Mouse (Mus musculus) embryonic facial prominence, embryonic 13.5 days (tissue): ENCODE measurements around the gene Rps15. TPM values are rescaled to one million over a fixed set of nuclear protein-coding genes. Genes with fewer than 3 reads are reported as not detected.

Source experiments
- ATAC-seq: fragments of 200-750 bp; cut with Nextera tagmentation; 2 replicates; pipeline ENCODE4 v1.8.0; 2017; ENCODE audit warnings: low read depth; ENCODE audit not compliant: insufficient number of reproducible peaks, insufficient read depth, low FRiP score, low TSS enrichment
- H3K27ac ChIP-seq: fragments of 300-500 bp; sonication (generic); 2 replicates; pipeline ENCODE4 v1.5.1; 2015; ENCODE audit warnings: moderate library complexity, mild to moderate bottlenecking, inconsistent platforms
- H3K27me3 ChIP-seq: fragments of 300-500 bp; sonication (generic); 2 replicates; pipeline ENCODE4 v1.6.1; 2015; ENCODE audit warnings: mild to moderate bottlenecking, inconsistent platforms
- H3K36me3 ChIP-seq: fragments of 300-500 bp; sonication (generic); 2 replicates; pipeline ENCODE4 v1.6.1; 2015; ENCODE audit warnings: mild to moderate bottlenecking, inconsistent platforms
- H3K4me1 ChIP-seq: fragments of 300-500 bp; sonication (generic); 2 replicates; pipeline ENCODE4 v1.6.1; 2015; ENCODE audit warnings: inconsistent platforms
- H3K4me2 ChIP-seq: fragments of 300-500 bp; sonication (generic); 2 replicates; pipeline ENCODE4 v1.6.1; 2015; ENCODE audit warnings: moderate library complexity, mild to moderate bottlenecking, inconsistent platforms
- H3K4me3 ChIP-seq: fragments of 300-500 bp; sonication (generic); 2 replicates; pipeline ENCODE4 v1.5.1; 2015; ENCODE audit warnings: mild to moderate bottlenecking, inconsistent platforms
- H3K9ac ChIP-seq: fragments of 300-500 bp; sonication (generic); 2 replicates; pipeline ENCODE4 v1.6.1; 2015; ENCODE audit warnings: mild to moderate bottlenecking, inconsistent platforms
- H3K9me3 ChIP-seq: fragments of 300-500 bp; sonication (generic); 2 replicates; pipeline ENCODE4 v1.6.1; 2016; ENCODE audit warnings: inconsistent platforms
- WGBS: fragments of 180-500 bp; shearing (Covaris S2); methylation state at CpG from one replicate; pipeline ENCODE4 v1.1.7; 2015; ENCODE audit warnings: mixed read lengths; 5-methylcytosine and 5-hydroxymethylcytosine counted together
- polyA plus RNA-seq: library from polyadenylated mRNA; unstranded; fragments of >200 nt; fragmentation: Nextera tagmentation; extraction: Ambion mirVana; gene quantifications from 2 replicates; pipeline ENCODE4 v1.2.1, GENCODE M21; 2015

Rps15 gene
- polyA plus RNA-seq, 1 experiment from 2014 or later = 1,047 TPM

DNA sequence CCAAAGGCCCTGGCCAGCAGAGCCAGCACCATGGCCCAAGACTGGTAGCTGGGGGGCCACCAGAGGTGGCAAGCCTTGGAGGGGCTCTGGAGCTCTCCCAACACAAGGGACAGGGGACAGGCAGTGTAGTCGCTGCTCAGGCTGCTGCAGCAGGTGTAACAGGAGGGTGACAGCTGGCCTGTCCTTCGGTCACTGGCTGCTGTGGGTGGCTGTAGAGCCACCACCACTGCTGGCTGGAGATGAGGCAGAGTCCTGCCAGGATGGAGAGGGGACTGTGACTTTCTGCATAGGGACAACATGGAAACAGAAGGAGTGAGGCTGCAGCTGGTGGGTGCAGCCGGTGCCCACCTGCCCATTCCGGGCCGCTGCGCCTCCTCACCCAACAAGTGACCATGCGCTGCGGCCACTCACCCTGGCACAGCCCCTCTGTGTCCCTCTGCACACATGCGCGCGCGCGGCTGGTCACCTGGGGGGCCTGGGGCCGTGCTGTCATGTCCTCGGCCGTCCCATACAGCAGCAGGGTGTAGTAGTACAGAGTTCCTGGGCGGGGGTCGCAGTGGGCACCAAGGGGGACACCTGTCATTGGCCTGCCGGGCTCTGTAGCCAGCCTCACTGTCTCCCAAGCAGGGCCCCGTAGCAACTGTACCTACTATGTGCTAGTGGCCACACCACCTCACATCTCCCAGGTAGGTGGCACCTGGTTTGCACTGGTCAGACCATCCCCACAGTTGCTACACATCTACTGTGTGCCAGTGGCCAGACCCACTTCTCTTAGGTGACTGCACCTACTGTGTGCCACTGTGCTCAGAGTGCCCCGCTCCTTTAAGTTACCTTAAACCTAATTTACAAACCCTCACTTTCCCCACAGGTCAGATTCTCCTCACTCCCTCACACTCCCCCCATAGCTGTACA, 29.7 kb downstream of the Rps15 start:
- no peaks in the 10 kb centered on the region for H3K9me3 ChIP-seq
- peak overlapping the region; percentile 98 for H3K4me2 ChIP-seq
- peaks cover 16% of the 10 kb centered on the region for H3K36me3 ChIP-seq
- H3K27ac ChIP-seq = no peak overlapping the region
- ATAC-seq = no peak
- WGBS = 91% methylated on average over 21 of the region's 21 CpGs
- peaks cover 36% of the 10 kb centered on the region for H3K4me1 ChIP-seq
- H3K27me3 ChIP-seq = peaks cover 13% of the 10 kb centered on the region
- H3K4me3 ChIP-seq = peak overlapping the region; percentile 62
- H3K9ac ChIP-seq = peak overlapping the region; percentile 72

GRCm38 (mm10) chr10:80322811-80323211, 30.6 kb downstream of the Rps15 start:
- H3K36me3 ChIP-seq = peaks cover 11% of the 10 kb centered on the region; the same call in 1 of the 2 replicates
- no peaks in the 10 kb centered on the region for H3K9me3 ChIP-seq
- peaks cover 36% of the 10 kb centered on the region for H3K4me1 ChIP-seq
- peak overlapping the region; percentile 72 for H3K9ac ChIP-seq
- H3K4me3 ChIP-seq = peak overlapping the region; percentile 62
- H3K4me2 ChIP-seq = peak overlapping the region; percentile 98
- WGBS = 3% methylated on average over 28 of the region's 28 CpGs
- peaks cover 4% of the 10 kb centered on the region; the same call in 1 of the 2 replicates for H3K27me3 ChIP-seq
- ATAC-seq = no peak
- H3K27ac ChIP-seq = no peak overlapping the region

- Histone ChIP-seq H3K9ac (peak overlapping the region; percentile 72), H3K4me1 (peaks cover 36% of the 10 kb centered on the region), H3K27me3 (0 out of 2 replicates have a peak, but pooled peaks cover 4% of the 10 kb centered on the region), H3K4me2 (peak overlapping the region; percentile 98), H3K4me3 (peak overlapping the region; percentile 62), H3K27ac (no peak overlapping the region), H3K9me3 (no peaks in the 10 kb centered on the region), H3K36me3 (peaks cover 6% of the 10 kb centered on the region; the same call in 1 of the 2 replicates)
- peak; percentile 33; the same call in 1 of the 2 replicates for ATAC-seq
- WGBS = under 1% methylated on average over 46 of the region's 46 CpGs
Measured at GRCm38 (mm10) chr10:80323261-80324119, 31.2 kb downstream of the Rps15 start.

DNA sequence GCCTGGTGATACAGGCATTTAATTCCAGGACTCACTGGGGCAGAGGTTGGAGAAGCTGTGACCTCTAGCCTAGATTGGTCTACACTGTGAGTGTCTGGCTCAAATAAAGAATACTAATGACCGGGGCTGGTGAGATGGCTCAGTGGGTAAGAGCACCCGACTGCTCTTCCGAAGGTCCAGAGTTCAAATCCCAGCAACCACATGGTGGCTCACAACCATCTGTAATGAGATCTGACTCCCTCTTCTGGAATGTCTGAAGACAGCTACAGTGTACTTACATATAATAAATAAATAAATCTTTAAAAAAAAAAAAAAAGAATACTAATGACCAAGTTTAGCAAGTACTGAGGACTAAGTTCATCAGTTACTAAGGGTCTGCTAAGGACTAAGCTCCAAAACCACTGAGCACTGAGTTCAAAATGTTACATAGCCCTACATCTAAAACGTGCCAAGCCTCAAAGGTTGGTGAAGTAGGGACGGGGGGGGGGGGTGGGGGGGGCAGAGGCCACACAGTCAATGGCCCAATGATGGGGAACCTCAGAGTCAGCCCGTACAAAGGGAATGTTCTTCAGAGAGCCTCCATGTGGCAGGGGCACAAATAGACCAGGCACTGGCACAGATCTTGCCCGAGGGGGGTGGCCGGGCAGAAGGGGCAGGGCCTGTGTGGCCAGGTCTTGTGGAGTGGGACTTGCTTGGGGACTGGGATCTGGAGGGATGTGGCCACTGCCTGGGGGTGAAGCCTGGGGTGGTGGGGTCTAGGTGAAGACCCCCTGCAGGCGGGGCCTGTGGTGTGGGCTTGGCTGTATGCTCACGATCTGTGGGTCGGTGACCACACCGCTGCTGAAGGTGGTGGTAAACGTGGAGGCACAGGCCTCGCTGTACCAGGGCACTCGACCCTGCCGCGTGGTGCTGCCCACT, 32.1 kb downstream of the Rps15 start:
- H3K4me1 ChIP-seq = peaks cover 33% of the 10 kb centered on the region
- no peak overlapping the region for H3K9ac ChIP-seq
- H3K4me3 ChIP-seq = peak overlapping the region; percentile 62
- H3K27ac ChIP-seq = no peak overlapping the region
- H3K36me3 ChIP-seq = no peaks in the 10 kb centered on the region
- no peaks in the 10 kb centered on the region for H3K9me3 ChIP-seq
- ATAC-seq = no peak
- WGBS = 77% methylated on average over 17 of the region's 17 CpGs
- 0 out of 2 replicates have a peak, but pooled peaks cover 4% of the 10 kb centered on the region for H3K27me3 ChIP-seq
- H3K4me2 ChIP-seq = peak overlapping the region; percentile 98

DNA sequence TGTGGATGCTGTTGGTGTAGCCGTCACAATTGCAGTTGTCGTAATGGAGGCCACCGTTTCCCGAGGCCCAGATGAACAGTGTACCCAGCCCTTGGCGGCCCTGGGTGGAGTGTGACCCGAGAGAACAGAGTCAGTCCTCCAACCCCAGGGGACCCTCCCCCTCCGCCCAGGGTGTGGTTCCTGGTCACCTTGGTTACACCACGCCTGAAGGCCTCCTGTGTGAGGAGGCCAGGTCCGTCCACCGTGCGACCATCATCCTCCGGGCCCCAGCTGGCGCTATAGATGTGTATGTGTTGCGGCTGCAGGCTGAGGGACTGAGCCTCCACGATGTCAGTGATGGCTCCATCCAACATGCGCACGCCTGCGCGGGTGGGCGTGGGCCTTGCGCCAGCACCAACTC, 32.8 kb downstream of the Rps15 start:
- Histone ChIP-seq H3K9ac (no peak overlapping the region), H3K4me2 (no peak overlapping the region), H3K4me1 (peaks cover 34% of the 10 kb centered on the region), H3K27me3 (0 out of 2 replicates have a peak, but pooled peaks cover 4% of the 10 kb centered on the region), H3K4me3 (no peak overlapping the region), H3K27ac (no peak overlapping the region), H3K36me3 (no peaks in the 10 kb centered on the region), H3K9me3 (no peaks in the 10 kb centered on the region)
- ATAC-seq = no peak
- WGBS = 82% methylated on average over 21 of the region's 21 CpGs

DNA sequence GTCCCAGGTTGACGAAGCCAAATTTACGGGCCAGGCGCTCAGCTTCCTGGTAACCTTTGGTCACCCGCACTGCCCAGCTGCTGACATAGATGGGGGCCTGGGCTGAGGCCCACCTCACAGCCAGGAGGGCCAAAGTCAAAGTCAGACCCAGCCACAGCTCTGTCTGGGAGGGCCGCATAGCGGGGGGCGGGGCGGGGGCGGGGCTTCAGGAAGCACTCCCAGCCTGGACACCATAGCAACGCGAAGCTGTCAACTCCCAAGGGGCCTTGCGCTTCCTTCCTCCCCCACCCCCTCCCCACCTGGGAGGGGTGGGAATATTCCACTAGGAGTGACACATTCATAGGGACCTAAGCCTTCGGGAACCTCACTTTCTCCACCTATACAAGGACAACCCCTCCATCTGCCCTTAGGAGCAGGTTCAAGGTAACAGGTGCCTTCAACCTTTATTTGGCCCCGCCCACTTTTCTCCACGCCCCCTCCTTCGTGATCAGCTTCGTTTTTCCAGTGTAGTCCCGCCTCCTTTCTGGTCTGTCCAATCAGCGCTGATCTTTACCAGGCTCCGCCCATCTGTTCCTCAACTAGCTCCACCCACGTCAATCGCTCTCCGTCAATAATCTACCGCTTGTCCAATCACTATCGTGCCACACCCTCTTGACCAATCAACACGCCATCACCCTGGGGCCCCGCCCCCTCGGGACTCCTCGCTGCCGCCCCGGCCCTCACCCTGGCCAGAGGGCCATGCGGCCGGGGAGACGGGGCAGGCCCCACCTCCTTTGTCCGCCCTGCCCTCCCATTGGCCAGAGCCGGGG, 37.2 kb downstream of the Rps15 start, which contains the start of the genes Pcsk4 and Reep6:
Gene Pcsk4, minus strand, starts transcription at position 226 of the 809 bp plus-strand sequence.
Gene Reep6, plus strand, starts transcription at position 681 of the 809 bp plus-strand sequence.
- peaks cover 25% of the 10 kb centered on the region for H3K27me3 ChIP-seq
- H3K4me2 ChIP-seq = peak within 1 kb of the TSS; percentile 94
- WGBS = 5% methylated on average over 35 of the region's 36 CpGs
- H3K27ac ChIP-seq = no peak within 1 kb of the TSS
- H3K9ac ChIP-seq = peak within 1 kb of the TSS; percentile 72
- no peaks in the 10 kb centered on the region for H3K9me3 ChIP-seq
- peaks cover 23% of the 10 kb centered on the region for H3K4me1 ChIP-seq
- H3K4me3 ChIP-seq = peak within 1 kb of the TSS; percentile 54
- peak; percentile 81 for ATAC-seq
- no peaks in the 10 kb centered on the region for H3K36me3 ChIP-seq

DNA sequence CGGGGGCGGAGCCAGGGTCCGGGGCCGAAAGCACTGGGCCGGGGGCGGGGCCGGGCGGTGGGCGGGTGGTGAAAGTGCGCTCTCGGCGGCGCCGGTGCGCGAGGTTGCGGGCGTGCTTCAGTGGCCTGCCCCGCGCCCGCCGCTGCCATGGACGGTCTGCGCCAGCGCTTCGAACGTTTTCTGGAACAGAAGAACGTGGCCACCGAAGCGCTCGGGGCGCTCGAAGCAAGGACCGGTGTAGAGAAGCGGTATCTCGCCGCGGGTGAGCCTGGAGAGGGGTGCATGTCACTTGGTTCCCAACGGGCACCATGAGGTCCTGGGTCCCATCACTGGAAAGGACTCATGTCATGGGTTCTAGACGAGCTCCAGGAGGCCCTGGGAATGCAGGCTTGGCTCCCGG, 37.8 kb downstream of the Rps15 start:
- no peak overlapping the region for H3K27ac ChIP-seq
- no peaks in the 10 kb centered on the region for H3K9me3 ChIP-seq
- H3K4me1 ChIP-seq = peaks cover 23% of the 10 kb centered on the region
- H3K36me3 ChIP-seq = no peaks in the 10 kb centered on the region
- WGBS = under 1% methylated on average over 41 of the region's 41 CpGs
- no peak for ATAC-seq
- H3K4me2 ChIP-seq = peak overlapping the region; percentile 94
- H3K9ac ChIP-seq = peak overlapping the region; percentile 72
- H3K27me3 ChIP-seq = peaks cover 25% of the 10 kb centered on the region
- peak overlapping the region; percentile 54 for H3K4me3 ChIP-seq

- H3K36me3 ChIP-seq = no peaks in the 10 kb centered on the region
- peak overlapping the region; percentile 54 for H3K4me3 ChIP-seq
- H3K27ac ChIP-seq = no peak overlapping the region
- WGBS = 61% methylated on average over 2 of the region's 2 CpGs
- peaks cover 23% of the 10 kb centered on the region for H3K4me1 ChIP-seq
- H3K4me2 ChIP-seq = peak overlapping the region; percentile 94
- no peak for ATAC-seq
- H3K9ac ChIP-seq = peak overlapping the region; percentile 72; the same call in 1 of the 2 replicates
- H3K27me3 ChIP-seq = peaks cover 21% of the 10 kb centered on the region
- H3K9me3 ChIP-seq = no peaks in the 10 kb centered on the region
Measured at GRCm38 (mm10) chr10:80330888-80331287, 38.6 kb downstream of the Rps15 start.

- peaks cover 23% of the 10 kb centered on the region for H3K4me1 ChIP-seq
- WGBS = 62% methylated on average over 10 of the region's 10 CpGs
- H3K27me3 ChIP-seq = peaks cover 21% of the 10 kb centered on the region
- H3K9me3 ChIP-seq = no peaks in the 10 kb centered on the region
- H3K27ac ChIP-seq = no peak overlapping the region
- no peak overlapping the region for H3K4me3 ChIP-seq
- 0 out of 2 replicates have a peak overlapping the region, but pooled peaks have one; percentile 94 for H3K4me2 ChIP-seq
- 0 out of 2 replicates have a peak overlapping the region, but pooled peaks have one; percentile 16 for H3K9ac ChIP-seq
- no peak for ATAC-seq
- no peaks in the 10 kb centered on the region for H3K36me3 ChIP-seq
Measured at GRCm38 (mm10) chr10:80331636-80332524, 39.6 kb downstream of the Rps15 start.
